Mouse (Mus musculus) liver, embryonic 13.5 days (tissue): Measurements from ENCODE around the gene 4930404N11Rik. TPM values are rescaled to one million over a fixed set of nuclear protein-coding genes. Genes with fewer than 3 reads are reported as not detected.

ENCODE experiments used
- ATAC-seq: fragments of 200-750 bp; cut with Nextera tagmentation; 2 replicates; pipeline ENCODE4 v1.8.0; 2017; ENCODE audit warnings: low read depth, mild to moderate bottlenecking, moderate number of reproducible peaks, moderate library complexity
- DNase-seq: peaks from one replicate; pipeline ENCODE4 v3.0.0; 2022
- H3K27ac ChIP-seq: fragments of 300-500 bp; sonication (generic); 2 replicates; pipeline ENCODE4 v1.5.1; 2015; ENCODE audit warnings: moderate library complexity, mild to moderate bottlenecking, inconsistent platforms
- H3K27me3 ChIP-seq: fragments of 300-500 bp; sonication (generic); 2 replicates; pipeline ENCODE4 v1.6.1; 2015; ENCODE audit warnings: mild to moderate bottlenecking, inconsistent platforms
- H3K36me3 ChIP-seq: fragments of 300-500 bp; sonication (generic); 2 replicates; pipeline ENCODE4 v1.6.1; 2015; ENCODE audit warnings: mild to moderate bottlenecking, inconsistent platforms
- H3K4me1 ChIP-seq: fragments of 300-500 bp; sonication (generic); replicated peaks from 2 replicates; pipeline ENCODE4 v1.6.1; 2015; ENCODE audit warnings: inconsistent platforms
- H3K4me2 ChIP-seq: fragments of 300-500 bp; sonication (generic); 2 replicates; pipeline ENCODE4 v1.6.1; 2015; ENCODE audit warnings: inconsistent platforms, mild to moderate bottlenecking, moderate library complexity
- H3K4me3 ChIP-seq: fragments of 300-500 bp; sonication (generic); replicated peaks from 2 replicates; pipeline ENCODE4 v1.5.1; 2015; ENCODE audit warnings: mild to moderate bottlenecking, inconsistent platforms
- H3K9ac ChIP-seq: fragments of 300-500 bp; sonication (generic); 2 replicates; pipeline ENCODE4 v1.6.1; 2015; ENCODE audit warnings: mild to moderate bottlenecking, inconsistent platforms
- H3K9me3 ChIP-seq: fragments of 300-500 bp; sonication (generic); replicated peaks from 2 replicates; pipeline ENCODE4 v1.6.1; 2016; ENCODE audit warnings: inconsistent platforms
- WGBS: fragments of 180-500 bp; shearing (Covaris S2); methylation state at CpG from one replicate; pipeline ENCODE4 v1.1.7; 2015; ENCODE audit not compliant: insufficient replicate concordance; 5-methylcytosine and 5-hydroxymethylcytosine counted together
- polyA plus RNA-seq: library from polyadenylated mRNA; unstranded; fragments of >200 nt; fragmentation: Nextera tagmentation; extraction: Ambion mirVana; gene quantifications from 2 replicates; pipeline ENCODE4 v1.2.1, GENCODE M21; 2015

4930404N11Rik gene
- polyA plus RNA-seq, 1 experiment from 2014 or later: 1.2 TPM

GRCm38 (mm10) chr10:81389801-81390677 is 24.4 kb upstream of the 4930404N11Rik start:
- peak overlapping the region; percentile 50 for H3K27ac ChIP-seq
- ATAC-seq: peak; percentile 39
- WGBS: 56% methylated on average over 23 of the region's 23 CpGs

GRCm38 (mm10) chr10:81389373-81389772 is 23.8 kb upstream of the 4930404N11Rik start:
- H3K4me2 ChIP-seq: no peak overlapping the region
- ATAC-seq (no peak), DNase-seq (no peak)
- H3K9me3 ChIP-seq: no peaks in the 10 kb centered on the region
- H3K36me3 ChIP-seq: peaks cover 38% of the 10 kb centered on the region
- H3K4me1 ChIP-seq: peaks cover 61% of the 10 kb centered on the region
- H3K27ac ChIP-seq: peak overlapping the region; percentile 50
- no peaks in the 10 kb centered on the region for H3K27me3 ChIP-seq
- H3K4me3 ChIP-seq: no peak overlapping the region
- H3K9ac ChIP-seq: peak overlapping the region; percentile 41; the same call in 1 of the 2 replicates
- WGBS: 75% methylated on average over 3 of the region's 3 CpGs

More at GRCm38 (mm10) chr10:81389801-81390677, 24.4 kb upstream of the 4930404N11Rik start:
- Histone ChIP-seq H3K4me1 (peaks cover 56% of the 10 kb centered on the region), H3K4me3 (no peak overlapping the region), H3K36me3 (peaks cover 38% of the 10 kb centered on the region), H3K9ac (peak overlapping the region; percentile 41; the same call in 1 of the 2 replicates), H3K4me2 (no peak overlapping the region), H3K27me3 (no peaks in the 10 kb centered on the region), H3K9me3 (no peaks in the 10 kb centered on the region)
- peak; percentile 61 for DNase-seq

- DNase-seq: no peak
- ATAC-seq: no peak
- H3K27ac ChIP-seq: peak within 1 kb of the TSS; percentile 50
- no peak within 1 kb of the TSS for H3K4me2 ChIP-seq
- H3K4me1 ChIP-seq: peaks cover 58% of the 10 kb centered on the region
- WGBS: 74% methylated on average over 5 of the region's 5 CpGs
- H3K4me3 ChIP-seq: no peak within 1 kb of the TSS
- no peaks in the 10 kb centered on the region for H3K9me3 ChIP-seq
- peaks cover 38% of the 10 kb centered on the region for H3K36me3 ChIP-seq
- H3K27me3 ChIP-seq: no peaks in the 10 kb centered on the region
- peak within 1 kb of the TSS; percentile 41; the same call in 1 of the 2 replicates for H3K9ac ChIP-seq
Observed at GRCm38 (mm10) chr10:81388505-81389055, 23.0 kb upstream of the 4930404N11Rik start, which contains the start of gene Gm48552. Gene Gm48552 (plus strand): TSS chr10:81389005.

- ATAC-seq: no peak
- H3K4me1 ChIP-seq: peaks cover 58% of the 10 kb centered on the region
- peak overlapping the region; percentile 50; the same call in 1 of the 2 replicates for H3K27ac ChIP-seq
- H3K9me3 ChIP-seq: no peaks in the 10 kb centered on the region
- 88% methylated on average over 20 of the region's 20 CpGs for WGBS
- H3K4me2 ChIP-seq: no peak overlapping the region
- no peak for DNase-seq
- no peaks in the 10 kb centered on the region for H3K27me3 ChIP-seq
- H3K4me3 ChIP-seq: no peak overlapping the region
- H3K9ac ChIP-seq: no peak overlapping the region
- peaks cover 38% of the 10 kb centered on the region for H3K36me3 ChIP-seq
Observed at GRCm38 (mm10) chr10:81387716-81388115, 22.1 kb upstream of the 4930404N11Rik start.

- Histone ChIP-seq H3K27me3 (no peaks in the 10 kb centered on the region), H3K36me3 (peaks cover 38% of the 10 kb centered on the region), H3K9me3 (no peaks in the 10 kb centered on the region), H3K9ac (peak overlapping the region; percentile 89), H3K4me2 (peak overlapping the region; percentile 92), H3K4me3 (peak overlapping the region; percentile 96), H3K27ac (no peak overlapping the region), H3K4me1 (peaks cover 69% of the 10 kb centered on the region)
- DNase-seq (no peak), ATAC-seq (no peak)
- WGBS: 66% methylated on average over 22 of the region's 22 CpGs
Observed at GRCm38 (mm10) chr10:81385603-81386306, 20.1 kb upstream of the 4930404N11Rik start.

GRCm38 (mm10) chr10:81384605-81384982 is 19.0 kb upstream of the 4930404N11Rik start:
- Histone ChIP-seq H3K27me3 (no peaks in the 10 kb centered on the region), H3K27ac (peak overlapping the region; percentile 89), H3K4me2 (peak overlapping the region; percentile 92), H3K36me3 (peaks cover 38% of the 10 kb centered on the region), H3K4me3 (peak overlapping the region; percentile 96), H3K4me1 (peaks cover 79% of the 10 kb centered on the region), H3K9me3 (no peaks in the 10 kb centered on the region), H3K9ac (peak overlapping the region; percentile 89)
- ATAC-seq (no peak), DNase-seq (no peak)
- under 1% methylated on average over 19 of the region's 19 CpGs for WGBS

GRCm38 (mm10) chr10:81383802-81384604 is 18.4 kb upstream of the 4930404N11Rik start, which contains the start of the genes Dohh and Gm48551:
Gene Dohh (plus strand): TSS chr10:81384428.
Gene Gm48551 (plus strand): TSS chr10:81384466.
- Histone ChIP-seq H3K9ac (peak within 1 kb of the TSS; percentile 89), H3K4me1 (peaks cover 79% of the 10 kb centered on the region), H3K9me3 (no peaks in the 10 kb centered on the region), H3K27ac (peak within 1 kb of the TSS; percentile 99), H3K36me3 (peaks cover 34% of the 10 kb centered on the region), H3K4me3 (peak within 1 kb of the TSS; percentile 96), H3K4me2 (peak within 1 kb of the TSS; percentile 92), H3K27me3 (no peaks in the 10 kb centered on the region)
- ATAC-seq (peak; percentile 81), DNase-seq (peak; percentile 99)
- 6% methylated on average over 54 of the region's 54 CpGs for WGBS

- peaks cover 74% of the 10 kb centered on the region for H3K4me1 ChIP-seq
- DNase-seq: peak; percentile 86
- H3K4me2 ChIP-seq: peak overlapping the region; percentile 52
Observed at GRCm38 (mm10) chr10:81382039-81382438, 16.4 kb upstream of the 4930404N11Rik start.

GRCm38 (mm10) chr10:81379809-81380378 is 14.3 kb upstream of the 4930404N11Rik start:
- no peak for DNase-seq
- H3K27ac ChIP-seq: peak overlapping the region; percentile 99
- no peak for ATAC-seq
- peak overlapping the region; percentile 69 for H3K4me3 ChIP-seq
- no peaks in the 10 kb centered on the region for H3K27me3 ChIP-seq
- H3K9ac ChIP-seq: peak overlapping the region; percentile 87
- peak overlapping the region; percentile 82 for H3K4me2 ChIP-seq
- no peaks in the 10 kb centered on the region for H3K9me3 ChIP-seq
- peaks cover 80% of the 10 kb centered on the region for H3K4me1 ChIP-seq
- WGBS: 53% methylated on average over 6 of the region's 6 CpGs
- peaks cover 15% of the 10 kb centered on the region for H3K36me3 ChIP-seq

More at GRCm38 (mm10) chr10:81382039-81382438, 16.4 kb upstream of the 4930404N11Rik start:
- peak overlapping the region; percentile 99 for H3K27ac ChIP-seq
- H3K36me3 ChIP-seq: peaks cover 15% of the 10 kb centered on the region
- H3K27me3 ChIP-seq: no peaks in the 10 kb centered on the region
- WGBS: 12% methylated on average over 5 of the region's 5 CpGs
- peak; percentile 76 for ATAC-seq
- no peak overlapping the region for H3K4me3 ChIP-seq
- H3K9ac ChIP-seq: peak overlapping the region; percentile 69
- no peaks in the 10 kb centered on the region for H3K9me3 ChIP-seq

- peak overlapping the region; percentile 69 for H3K4me3 ChIP-seq
- DNase-seq: no peak
- peak overlapping the region; percentile 87 for H3K9ac ChIP-seq
- peak overlapping the region; percentile 99 for H3K27ac ChIP-seq
- no peaks in the 10 kb centered on the region for H3K27me3 ChIP-seq
- ATAC-seq: no peak
- H3K9me3 ChIP-seq: no peaks in the 10 kb centered on the region
- WGBS: 56% methylated on average over 3 of the region's 3 CpGs
- H3K36me3 ChIP-seq: peaks cover 22% of the 10 kb centered on the region
- peak overlapping the region; percentile 82 for H3K4me2 ChIP-seq
- H3K4me1 ChIP-seq: peaks cover 82% of the 10 kb centered on the region
Observed at GRCm38 (mm10) chr10:81379183-81379553, 13.6 kb upstream of the 4930404N11Rik start.
